Mouse (Mus musculus) NIH3T3 (cell line): ENCODE results near the gene Hacd2.

Experiments
- DNase-seq: peaks from one replicate; pipeline ENCODE4 v3.0.0-alpha.2; 2012; ENCODE audit warnings: low read depth

The Hacd2 gene

DNA sequence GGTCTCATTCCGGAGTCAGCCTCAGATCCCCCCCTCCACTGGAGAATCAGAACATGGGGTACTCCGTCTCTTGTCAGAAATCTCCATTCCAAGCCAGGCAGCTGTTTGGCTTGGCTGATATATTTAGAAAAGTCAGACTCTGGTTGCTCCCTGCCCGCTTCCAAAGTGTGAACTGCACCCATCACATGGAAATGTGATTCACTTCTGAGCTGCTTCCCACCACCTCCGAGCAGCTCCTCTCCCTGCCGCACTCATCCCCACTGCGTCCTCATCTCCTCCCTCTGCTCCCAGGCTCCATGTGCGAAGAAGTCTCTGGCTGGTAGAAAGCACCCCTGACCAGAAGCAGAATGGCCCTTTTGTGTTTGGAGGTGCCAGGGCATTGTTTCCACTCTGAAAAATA, 95.2 kb downstream of the Hacd2 start:
- DNase-seq, result peak; percentile 22

DNA sequence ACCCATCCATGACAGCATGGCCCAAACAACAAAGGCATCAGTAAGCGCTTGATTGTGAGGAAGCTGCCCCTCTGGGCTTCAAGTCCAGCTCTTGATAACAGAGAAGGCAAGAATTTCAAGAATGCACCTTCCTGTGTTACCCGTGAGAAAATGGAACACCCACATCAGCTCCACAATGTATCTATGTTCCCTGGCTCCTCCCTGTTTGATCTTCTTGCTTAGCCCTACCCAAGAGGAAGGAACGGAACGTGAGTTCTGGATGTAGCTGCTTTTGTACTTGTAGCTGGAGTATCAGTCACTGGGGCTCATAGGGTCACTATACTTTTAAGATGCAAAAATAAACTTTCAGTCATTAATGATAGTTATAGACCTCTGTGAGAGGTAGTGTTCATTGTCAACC, 98.4 kb downstream of the Hacd2 start:
- no peak for DNase-seq

- DNase-seq, result no peak
These were observed 105.0 kb downstream of the Hacd2 start for GRCm38 (mm10) chr16:35127270-35127669.

- DNase-seq, result no peak
These were observed 107.9 kb downstream of the Hacd2 start for GRCm38 (mm10) chr16:35130172-35130571.

DNA sequence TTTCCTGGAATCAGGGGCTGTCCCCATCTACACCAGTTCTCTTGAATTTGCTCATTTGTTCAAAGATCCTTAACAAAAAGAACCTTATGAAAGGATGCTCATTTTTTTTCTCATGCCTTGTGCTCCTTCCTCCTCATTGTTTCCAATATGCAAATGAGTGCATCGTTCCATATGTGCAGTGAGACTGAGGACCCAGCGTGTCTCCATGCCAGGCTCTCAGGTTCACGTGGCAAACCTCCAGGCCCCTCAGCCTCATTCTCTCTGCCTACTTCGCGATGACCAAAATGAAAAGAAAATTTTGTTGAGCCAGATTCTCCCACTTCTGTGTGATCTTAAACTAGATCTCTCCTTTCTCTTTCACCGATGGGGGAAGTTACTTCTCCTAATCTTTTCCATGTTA, 117.2 kb downstream of the Hacd2 start:
- no peak for DNase-seq

DNA sequence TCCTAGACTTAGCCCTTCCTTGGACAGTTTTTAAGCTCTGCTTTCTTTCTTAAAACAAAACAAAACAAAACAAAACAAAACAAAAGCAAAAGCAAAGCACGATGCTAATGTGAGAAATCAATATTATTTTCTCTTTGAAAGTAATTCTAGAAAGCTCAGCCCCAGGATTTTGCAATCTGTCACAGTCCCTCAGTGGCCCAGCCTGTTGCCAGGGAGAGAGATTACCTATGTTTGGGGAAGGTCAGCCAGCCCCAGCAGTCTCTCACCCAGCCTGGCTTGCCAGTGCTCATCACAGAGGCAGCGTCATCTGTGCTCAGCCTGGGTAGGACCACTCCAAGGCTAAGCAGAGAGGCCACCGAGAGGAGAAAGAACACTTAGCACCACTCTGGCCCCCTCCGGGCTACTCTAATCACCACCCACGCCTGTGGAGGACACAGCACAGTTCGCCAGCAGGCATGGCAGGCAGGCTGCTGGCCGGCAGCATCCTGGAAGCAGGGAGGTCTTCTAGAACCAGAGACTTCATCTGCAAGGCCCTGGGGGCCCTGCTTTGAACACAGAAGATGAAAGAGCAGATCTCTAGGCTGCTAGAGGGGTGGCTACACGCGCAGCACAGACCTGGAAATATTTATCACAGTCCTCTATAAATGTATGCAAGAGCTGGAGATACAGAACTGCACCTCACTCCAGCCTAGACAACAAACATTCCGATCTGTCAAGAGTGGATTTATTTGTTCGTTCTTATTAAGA, 117.8 kb downstream of the Hacd2 start:
- no peak for DNase-seq

- no peak for DNase-seq
These were observed 118.4 kb downstream of the Hacd2 start for GRCm38 (mm10) chr16:35140620-35140975.

- no peak for DNase-seq
These were observed 119.6 kb downstream of the Hacd2 start for GRCm38 (mm10) chr16:35141839-35142238.

DNA sequence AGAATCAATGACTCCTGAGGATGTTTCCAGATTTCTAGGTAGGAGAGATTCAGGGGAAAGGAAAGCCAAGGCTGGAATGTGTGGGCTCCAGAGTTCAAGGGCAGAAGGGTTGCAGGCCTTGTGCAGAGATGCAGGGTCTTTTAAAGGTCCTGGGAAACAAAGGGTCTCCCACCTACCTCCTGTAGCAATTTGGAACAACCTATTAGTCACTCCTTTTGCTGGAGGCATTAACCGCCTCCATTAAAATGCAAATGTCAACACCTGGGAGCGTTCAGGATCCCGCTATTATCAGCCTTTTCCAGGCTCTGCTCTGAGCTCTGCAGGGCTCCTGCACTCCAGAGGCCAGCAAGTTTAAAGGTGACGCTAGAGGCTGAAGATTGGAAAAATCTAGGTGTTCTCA, 123.9 kb downstream of the Hacd2 start:
- DNase-seq, result no peak

- no peak for DNase-seq
These were observed 131.0 kb downstream of the Hacd2 start for GRCm38 (mm10) chr16:35153146-35153755.

DNA sequence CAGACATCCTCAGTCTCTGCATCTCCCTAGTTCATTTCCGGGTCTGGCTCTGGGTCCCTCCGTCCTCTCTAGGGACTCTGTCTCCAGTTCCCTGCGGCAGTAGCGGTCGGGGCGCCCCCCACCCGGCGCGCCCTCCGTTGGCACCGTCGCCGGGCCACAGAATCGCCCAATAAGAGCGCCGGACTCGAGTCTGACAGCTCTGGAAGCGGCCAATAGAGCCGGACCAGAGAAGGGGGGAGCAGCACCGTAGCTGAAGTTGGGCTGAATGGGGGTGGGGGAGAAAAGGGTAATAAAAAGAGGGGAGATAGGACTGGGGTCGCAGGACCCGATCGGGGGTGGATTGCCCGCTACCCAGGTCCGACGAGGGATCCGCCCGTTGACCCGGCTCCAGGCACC, 132.0 kb downstream of the Hacd2 start:
- no peak for DNase-seq

GRCm38 (mm10) chr16:35154641-35155390, 132.6 kb downstream of the Hacd2 start, which contains the start of gene Adcy5:
Gene Adcy5 (plus strand): TSS chr16:35154877.
- DNase-seq, result no peak

DNA sequence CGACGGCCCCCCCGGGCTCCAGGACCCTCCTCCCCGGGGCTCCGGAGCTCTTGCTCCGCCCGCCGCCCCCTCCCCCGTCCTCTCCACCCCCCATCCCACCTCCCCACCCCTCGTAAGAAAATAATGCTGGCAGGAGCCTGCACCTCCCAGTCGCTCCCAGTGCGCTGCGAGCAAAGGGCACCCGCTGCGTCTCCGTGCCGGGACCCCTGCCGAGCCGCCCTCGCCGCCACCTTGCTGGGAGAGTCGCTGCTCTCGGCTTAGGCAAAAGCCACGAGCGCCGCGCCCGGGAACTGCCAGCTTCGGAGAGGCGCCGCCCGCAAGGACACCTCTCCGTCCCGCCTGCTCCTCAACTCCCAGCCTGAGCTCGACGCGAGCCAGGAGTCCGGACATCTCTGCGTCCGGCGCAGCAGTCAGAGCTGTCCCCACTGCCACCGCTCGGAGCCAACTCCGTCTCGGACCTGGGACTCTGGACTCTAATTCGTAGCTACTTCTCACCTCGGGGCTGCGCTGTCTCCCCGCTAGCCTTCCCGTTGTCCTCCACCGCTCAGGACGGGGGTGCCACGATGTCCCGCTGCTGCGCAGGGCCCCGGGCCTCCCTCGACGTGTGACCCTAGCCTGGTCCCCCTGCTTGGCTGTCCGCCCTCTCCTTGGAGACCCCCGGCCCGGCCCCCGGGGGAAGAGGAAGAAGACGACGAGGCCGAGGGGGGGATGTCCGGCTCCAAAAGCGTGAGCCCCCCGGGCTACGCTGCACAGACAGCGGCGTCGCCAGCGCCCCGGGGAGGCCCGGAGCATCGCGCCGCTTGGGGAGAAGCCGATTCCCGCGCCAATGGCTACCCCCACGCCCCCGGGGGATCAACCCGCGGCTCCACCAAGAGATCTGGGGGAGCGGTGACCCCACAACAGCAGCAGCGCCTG, 133.4 kb downstream of the Hacd2 start:
- no peak for DNase-seq

GRCm38 (mm10) chr16:35156306-35156695, 134.1 kb downstream of the Hacd2 start:
- DNase-seq, result no peak

- DNase-seq, result no peak
These were observed 134.6 kb downstream of the Hacd2 start for GRCm38 (mm10) chr16:35156832-35157231.
